Mouse (Mus musculus) urinary bladder, postnatal 4 days (tissue): ENCODE data around the gene Gm525.
"Not testable (repeated sequence)": the region's sequence is repeated elsewhere in the genome, so short reads cannot be mapped to it uniquely, and the experiment has no call there.

ENCODE experiments used
- DNase-seq, 2 experiments: peaks; one replicate each; pipeline ENCODE4 v3.0.0; 2021 to 2022; ENCODE audit warnings: low spot score in 2 of 2

Gene Gm525

DNA sequence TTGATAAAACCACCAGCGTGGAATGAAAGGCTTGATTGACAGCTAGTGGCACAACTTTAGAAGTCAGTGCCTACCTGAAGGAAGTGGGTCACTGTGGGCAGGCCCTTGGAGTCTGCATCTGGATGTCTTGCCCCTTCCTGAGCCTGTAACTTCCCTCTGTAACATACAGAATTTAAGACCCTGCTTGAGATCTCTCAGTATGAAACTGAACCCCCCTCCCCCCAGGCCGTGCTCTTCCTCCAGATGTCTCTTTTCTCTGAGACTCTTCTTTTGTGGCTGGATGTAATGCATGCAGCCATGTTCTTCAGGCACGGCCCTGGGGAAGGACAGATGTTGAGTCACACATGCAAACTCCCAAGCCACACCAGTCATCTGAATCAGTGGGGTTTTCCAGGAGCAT lies 21.7 kb downstream of the Gm525 start:
- DNase-seq = no peak

DNA sequence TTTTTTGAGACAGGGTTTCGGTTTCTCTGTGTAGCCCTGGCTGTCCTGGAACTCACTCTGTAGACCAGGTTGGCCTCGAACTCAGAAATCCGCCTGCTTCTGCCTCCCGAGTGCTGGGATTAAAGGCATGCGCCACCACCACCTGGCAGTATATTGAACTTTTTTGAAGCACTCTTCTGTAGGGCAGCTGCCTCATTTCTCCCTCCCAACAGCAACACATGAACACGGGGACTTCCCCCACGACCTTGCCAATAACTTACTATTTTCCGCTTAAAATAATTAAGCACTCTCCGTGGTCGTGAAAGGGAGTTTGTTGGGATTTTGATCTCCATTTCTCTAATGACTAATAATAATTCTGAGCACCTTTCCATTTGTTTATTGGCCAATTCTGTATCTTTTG lies 23.7 kb downstream of the Gm525 start:
- not testable (repeated sequence) for DNase-seq

DNA sequence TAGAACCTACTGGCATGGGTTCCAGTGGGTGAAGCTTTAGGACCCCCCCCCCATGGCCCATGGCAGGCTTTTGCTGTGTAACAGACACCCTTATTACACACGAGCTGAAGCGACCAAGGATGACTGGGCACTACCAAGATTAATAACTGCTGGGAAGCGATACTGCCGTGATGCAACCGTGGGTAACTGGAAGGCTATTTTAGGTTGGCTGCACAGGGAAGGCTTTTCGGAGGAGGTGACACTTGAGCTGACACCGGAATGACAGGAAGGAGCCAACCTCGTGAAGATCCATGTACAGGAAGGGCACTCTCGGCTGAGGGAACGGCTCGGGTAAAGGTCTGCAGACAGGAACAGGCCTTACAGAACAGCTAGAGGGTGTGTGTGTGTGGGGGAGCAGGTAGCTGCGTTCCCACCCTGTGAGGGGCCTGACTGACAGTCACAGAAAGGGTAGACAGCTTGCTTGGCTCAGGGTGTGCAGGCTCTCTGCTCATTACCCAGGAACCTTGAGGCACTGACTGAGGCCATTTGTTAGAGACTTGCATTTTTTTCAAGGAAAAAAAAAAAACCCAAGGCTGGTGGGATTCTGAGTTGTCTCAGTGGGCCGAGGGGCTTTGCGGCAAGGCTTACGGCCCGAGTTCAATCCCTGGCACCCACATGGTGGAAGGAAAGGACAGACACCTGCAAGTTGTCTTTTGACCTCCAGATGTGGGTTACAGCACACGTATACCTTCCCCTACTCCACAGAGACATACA lies 24.6 kb downstream of the Gm525 start:
- no peak for DNase-seq

DNA sequence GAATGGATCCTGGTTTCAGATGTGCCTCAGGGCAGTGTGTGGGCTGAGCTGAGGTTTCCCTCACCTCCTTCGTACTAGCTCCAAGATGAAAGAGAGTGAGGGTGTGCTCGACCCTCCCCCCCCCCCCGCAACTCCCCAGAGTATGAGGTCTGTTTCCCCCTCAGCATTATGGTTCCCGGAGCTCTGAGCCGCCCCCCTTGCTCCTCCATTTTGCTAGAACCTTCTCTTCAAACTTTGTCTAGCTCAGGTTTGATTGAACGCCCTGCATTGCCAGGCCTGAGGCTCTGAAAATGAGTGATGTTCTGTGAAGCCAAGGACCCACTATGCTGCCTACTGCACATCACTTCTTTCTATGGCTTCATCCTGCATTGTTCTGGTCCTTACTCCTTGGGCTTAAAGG lies 25.3 kb downstream of the Gm525 start:
- DNase-seq = no peak

DNA sequence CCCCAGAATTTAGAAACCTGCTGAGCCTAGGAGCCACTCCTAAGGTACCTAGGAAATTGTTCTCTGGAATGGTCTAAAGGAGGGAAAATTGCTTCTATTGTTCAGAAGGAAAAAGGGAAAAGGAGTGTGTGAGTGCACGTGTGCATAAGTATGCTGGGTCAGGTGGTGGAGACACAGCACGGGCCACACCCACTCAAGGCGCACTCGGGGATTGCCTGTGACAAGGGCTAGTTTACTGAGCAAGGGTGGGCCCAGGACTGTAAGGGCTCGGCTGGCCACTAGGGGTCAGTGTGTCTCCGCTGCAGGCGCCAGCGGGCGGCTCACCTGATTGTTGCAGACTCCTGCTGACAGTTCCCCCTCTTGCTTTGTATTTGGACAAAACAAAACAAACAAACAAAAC lies 26.8 kb downstream of the Gm525 start:
- peak; percentile 75 to 88 for DNase-seq

DNA sequence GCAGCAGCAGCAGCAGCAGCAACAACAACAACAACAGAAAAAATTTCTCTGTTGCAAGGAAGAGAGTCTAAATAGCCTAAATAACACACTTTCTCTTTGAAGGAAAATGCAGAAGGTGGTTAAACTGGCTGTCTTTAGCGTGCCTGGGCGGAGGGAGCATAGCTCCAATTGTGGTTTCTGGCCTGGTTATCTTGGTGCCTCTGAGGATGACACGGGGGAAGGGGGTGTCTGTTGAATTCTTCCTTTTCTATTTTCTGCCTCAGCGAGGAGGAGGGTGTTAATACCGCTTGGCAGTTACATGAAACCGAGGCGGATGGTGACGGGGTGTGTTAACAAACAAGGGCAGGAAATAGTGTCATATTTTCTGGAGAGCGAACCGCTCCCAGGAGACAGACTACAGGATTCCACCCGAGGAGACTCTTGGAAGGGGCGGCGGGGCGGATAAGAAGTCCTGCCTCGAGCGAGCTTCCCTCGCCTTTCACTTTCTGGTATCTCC lies 27.2 kb downstream of the Gm525 start:
- no peak for DNase-seq

DNA sequence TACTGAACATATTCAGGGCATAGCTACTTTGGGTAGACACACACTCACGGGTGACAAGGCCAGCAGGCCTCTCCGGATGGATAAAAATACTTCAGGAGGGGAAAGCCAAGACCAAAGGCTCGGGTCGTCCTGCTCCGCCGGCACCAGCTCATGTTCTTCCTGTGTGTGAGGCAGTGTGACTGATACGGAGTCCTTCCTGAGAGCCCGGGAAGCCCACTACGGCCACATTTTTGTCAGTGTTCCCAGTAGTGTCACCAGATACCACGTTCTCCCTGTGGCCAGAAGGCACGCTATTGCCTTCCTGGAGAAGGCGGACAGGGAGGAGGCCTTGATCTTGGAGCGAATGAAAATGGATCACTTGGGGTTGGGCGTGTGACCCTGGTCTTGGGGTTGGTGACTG lies 29.5 kb downstream of the Gm525 start:
- no peak for DNase-seq

DNA sequence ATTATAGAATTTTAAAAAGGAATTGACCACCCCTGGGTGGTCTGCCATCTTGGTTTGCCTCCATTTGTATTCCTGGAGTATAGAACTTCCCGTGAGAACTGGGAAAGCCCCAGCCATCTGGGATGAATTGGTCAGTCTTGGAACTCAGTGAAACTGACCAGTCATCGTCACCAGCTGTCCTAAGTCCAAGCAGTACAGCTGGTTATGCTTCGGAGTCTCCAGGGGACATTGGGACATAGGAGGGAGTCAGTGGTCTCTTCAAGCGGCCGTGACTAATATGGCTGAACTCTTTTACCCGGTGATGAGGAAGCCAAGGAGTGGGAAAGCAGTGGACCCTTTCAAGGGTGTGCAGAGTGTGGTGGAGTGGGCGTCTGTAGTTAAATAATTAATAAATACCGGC lies 31.6 kb downstream of the Gm525 start:
- DNase-seq = no peak

DNA sequence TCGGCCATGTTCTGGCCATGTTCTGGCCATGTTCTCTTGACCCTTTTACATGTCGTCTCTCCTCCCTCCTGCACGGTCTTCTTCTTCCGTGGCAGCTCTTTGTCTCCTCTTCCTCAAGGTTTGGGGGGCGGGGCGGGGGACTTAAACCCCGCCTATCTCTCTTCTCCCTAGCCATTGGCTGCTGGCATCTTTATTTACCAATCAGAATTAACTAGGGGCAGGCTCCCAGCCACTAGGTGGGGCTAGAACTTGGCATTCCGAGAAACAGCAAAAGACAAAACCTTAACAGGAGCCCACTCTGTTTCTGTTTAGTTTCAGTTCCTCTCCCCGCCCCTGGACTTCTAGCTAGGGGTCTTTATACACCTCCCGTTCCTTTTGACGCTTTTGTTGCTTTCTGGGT lies 32.2 kb downstream of the Gm525 start:
- no peak for DNase-seq

DNA sequence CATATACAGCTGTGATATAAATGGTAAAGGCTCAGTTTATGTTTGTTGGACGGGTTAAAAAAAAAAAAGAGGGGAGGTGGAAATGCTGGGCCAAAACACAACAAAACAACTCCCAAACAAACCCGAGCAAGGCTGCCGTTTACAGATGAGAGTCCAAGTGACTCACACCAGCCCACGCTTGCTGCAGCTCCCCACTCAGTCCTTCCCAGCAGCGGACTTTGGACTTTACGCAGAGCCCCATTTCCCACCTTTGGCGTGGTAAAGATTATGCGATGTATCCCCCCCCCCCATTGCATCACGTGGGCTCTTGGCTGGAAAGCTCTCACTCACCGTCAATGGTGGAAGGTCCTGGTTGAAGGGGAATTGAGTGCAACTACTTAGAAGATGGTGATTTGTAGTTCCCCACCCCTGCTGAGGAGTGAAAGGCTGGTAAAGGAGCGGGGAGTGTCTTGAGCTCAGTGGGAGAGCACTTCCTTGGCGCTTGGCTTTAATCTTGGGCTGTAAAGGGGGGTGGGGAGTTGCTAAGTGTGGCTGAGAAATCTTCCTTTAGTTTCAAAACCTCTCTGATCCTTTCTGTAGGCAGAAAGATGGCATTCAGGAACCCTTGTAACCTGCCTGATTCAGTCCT lies 33.7 kb downstream of the Gm525 start:
- DNase-seq = no peak

DNA sequence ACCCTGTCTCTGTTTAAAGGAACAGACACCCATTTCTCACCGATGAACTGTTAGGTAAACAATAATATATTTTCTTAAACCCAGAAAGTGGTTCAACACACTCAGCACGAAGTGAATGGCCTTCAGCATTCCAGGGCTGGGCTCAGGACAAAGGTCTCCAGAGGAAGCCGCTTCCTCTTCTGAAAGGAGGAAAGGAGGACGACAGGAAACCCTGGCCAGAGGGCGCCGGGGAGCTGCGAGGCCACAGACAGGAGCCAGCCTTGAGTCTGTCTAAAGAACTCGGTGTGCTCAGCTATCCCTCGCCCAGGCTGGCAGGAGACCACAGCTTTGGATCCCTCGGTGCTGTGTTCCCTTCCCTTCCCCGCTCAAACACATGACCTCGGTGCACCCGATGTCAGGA lies 50.8 kb downstream of the Gm525 start:
- no peak for DNase-seq

DNA sequence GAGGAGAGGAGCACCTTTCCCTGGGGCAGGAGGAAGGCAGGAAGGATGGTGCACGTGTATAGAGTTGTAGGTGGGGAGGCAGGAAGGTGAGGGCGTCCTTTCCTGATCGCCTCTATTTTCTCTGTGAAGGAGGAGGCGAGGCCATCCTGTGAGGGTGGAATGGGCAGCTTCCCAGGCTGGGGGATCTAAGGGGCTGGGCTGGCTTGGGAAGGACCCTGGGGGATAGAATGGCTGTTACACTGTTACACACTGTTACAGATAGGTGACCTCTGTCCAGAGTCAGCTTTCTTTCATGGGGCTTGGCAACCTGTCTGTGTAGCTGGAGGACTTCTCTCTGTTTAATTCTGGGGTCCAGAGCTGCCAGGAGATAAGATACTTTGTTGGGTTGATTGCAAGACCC lies 57.2 kb downstream of the Gm525 start:
- DNase-seq = no peak

DNA sequence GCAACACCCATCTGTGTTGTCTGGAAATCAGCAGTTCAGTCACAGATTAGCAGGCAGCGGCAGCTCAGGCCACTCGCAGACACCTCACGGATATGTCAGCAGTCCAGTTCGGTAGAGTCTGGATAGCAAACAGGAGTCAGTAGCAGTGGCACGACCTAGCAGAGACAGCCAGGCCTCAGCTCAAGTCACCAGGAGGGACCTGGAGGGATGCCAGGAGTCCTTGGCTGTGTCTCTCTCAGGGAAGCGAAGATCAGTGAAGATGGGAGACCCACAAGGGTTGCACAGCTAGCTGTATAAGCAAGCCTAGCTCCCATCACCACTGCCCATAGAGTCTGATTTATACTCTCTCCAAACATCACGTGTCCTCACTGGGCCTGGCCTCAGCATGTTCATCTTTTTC lies 58.8 kb downstream of the Gm525 start:
- DNase-seq = no peak

DNA sequence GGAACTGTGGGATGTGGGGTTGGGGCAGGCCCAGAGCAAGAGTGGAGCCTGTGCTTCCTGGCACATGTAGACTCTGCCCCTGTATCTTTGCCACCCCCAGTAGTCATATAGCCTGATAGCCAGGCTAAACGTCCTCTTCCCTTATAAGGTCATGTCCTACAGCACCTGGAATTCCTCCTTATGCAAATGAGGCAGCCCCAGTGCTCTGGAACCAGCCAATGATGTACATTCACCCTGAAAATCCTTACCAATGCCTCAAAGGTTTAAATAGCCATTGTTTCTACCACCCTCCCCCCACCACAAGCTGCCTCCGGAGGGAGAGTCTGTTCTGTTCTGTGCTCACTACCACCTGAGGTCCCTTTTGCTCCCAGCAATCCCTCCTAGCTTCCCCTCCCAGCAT lies 60.6 kb downstream of the Gm525 start:
- DNase-seq = no peak

DNA sequence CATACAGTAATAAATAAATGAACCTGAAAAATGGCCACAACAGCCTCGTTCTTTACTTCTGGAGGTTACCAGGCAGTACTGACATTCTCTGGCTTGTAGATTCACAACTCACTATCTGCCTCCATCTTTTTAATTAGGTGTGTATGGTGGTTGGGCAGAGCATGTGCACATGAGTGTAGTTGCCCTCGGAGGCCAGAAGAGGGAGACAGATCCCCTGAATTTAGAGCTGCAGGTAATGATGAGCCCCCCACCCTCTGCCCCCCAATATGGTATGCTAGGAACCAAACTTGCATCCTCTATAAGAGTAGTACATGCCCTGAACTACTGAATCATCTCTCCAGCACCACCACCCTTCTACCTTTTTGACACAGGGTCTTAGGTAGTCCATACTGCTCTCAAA lies 64.3 kb downstream of the Gm525 start:
- DNase-seq = no peak
